Mouse (Mus musculus): ENCODE results near the gene 1700123O20Rik. TPM values are rescaled to one million over a fixed set of nuclear protein-coding genes. Genes with fewer than 3 reads are reported as not detected.
A peak's percentile ranks its signal among the peaks of the same experiment; 100 is the strongest.

1700123O20Rik gene
- polyA plus RNA-seq, 1 experiment: 59.2 TPM

GRCm38 (mm10) chr14:54669381-54669780, 16.6 kb upstream of the 1700123O20Rik start:
- WGBS: 66% methylated on average over 4 of the region's 4 CpGs
- DNase-seq (ENCODE audit: low read depth, low spot score): no peak

- DNase-seq (ENCODE audit: low read depth, low spot score): no peak
- 47% methylated on average over 2 of the region's 2 CpGs for WGBS
Observed at GRCm38 (mm10) chr14:54674317-54674716, 11.7 kb upstream of the 1700123O20Rik start.

GRCm38 (mm10) chr14:54676290-54676689, 9.7 kb upstream of the 1700123O20Rik start:
- DNase-seq (ENCODE audit: low read depth, low spot score): no peak

GRCm38 (mm10) chr14:54678657-54679304, 7.2 kb upstream of the 1700123O20Rik start:
- no peak for DNase-seq (ENCODE audit: low read depth, low spot score)
- WGBS: 77% methylated on average over 16 of the region's 16 CpGs

More at GRCm38 (mm10) chr14:54676290-54676689, 9.7 kb upstream of the 1700123O20Rik start:
- 85% methylated on average over 5 of the region's 5 CpGs for WGBS

- DNase-seq (ENCODE audit: low read depth, low spot score): no peak
- WGBS: 87% methylated on average over 3 of the region's 3 CpGs
Observed at GRCm38 (mm10) chr14:54682396-54682795, 3.6 kb upstream of the 1700123O20Rik start.

GRCm38 (mm10) chr14:54685471-54685870, 545 bp upstream of the 1700123O20Rik start:
- DNase-seq (ENCODE audit: low read depth, low spot score): no peak
- WGBS: 2% methylated on average over 8 of the region's 8 CpGs

GRCm38 (mm10) chr14:54686522-54687143, 617 bp downstream of the 1700123O20Rik start, which contains the start of gene Acin1:
Acin1 (minus strand) TSS chr14:54686931.
- under 1% methylated on average over 44 of the region's 44 CpGs for WGBS
- peak; percentile 99 for DNase-seq (ENCODE audit: low read depth, low spot score)

- no peak for DNase-seq (ENCODE audit: low read depth, low spot score)
- WGBS: under 1% methylated on average over 8 of the region's 8 CpGs
Observed at GRCm38 (mm10) chr14:54687251-54687650, 1.2 kb downstream of the 1700123O20Rik start.

- 43% methylated on average over 6 of the region's 6 CpGs for WGBS
- no peak for DNase-seq (ENCODE audit: low read depth, low spot score)
Observed at GRCm38 (mm10) chr14:54695042-54695441, 9.0 kb downstream of the 1700123O20Rik start.

GRCm38 (mm10) chr14:54696752-54697151, 10.7 kb downstream of the 1700123O20Rik start:
- no peak for DNase-seq (ENCODE audit: low read depth, low spot score)
- WGBS: 83% methylated on average over 4 of the region's 4 CpGs

- DNase-seq (ENCODE audit: low read depth, low spot score): no peak
- WGBS: 74% methylated on average over 4 of the region's 4 CpGs
Observed at GRCm38 (mm10) chr14:54698733-54699132, 12.7 kb downstream of the 1700123O20Rik start, which contains the start of gene Gm29776. Gm29776 (minus strand) TSS chr14:54698833.

GRCm38 (mm10) chr14:54699586-54699985, 13.6 kb downstream of the 1700123O20Rik start:
- no peak for DNase-seq (ENCODE audit: low read depth, low spot score)
- 64% methylated on average over 3 of the region's 3 CpGs for WGBS

GRCm38 (mm10) chr14:54701298-54701697, 15.3 kb downstream of the 1700123O20Rik start:
- 11% methylated on average over 6 of the region's 6 CpGs for WGBS
- DNase-seq (ENCODE audit: low read depth, low spot score): peak; percentile 52

GRCm38 (mm10) chr14:54703207-54703606, 17.2 kb downstream of the 1700123O20Rik start:
- 52% methylated on average over 10 of the region's 10 CpGs for WGBS
- no peak for DNase-seq (ENCODE audit: low read depth, low spot score)

GRCm38 (mm10) chr14:54705844-54706243, 19.8 kb downstream of the 1700123O20Rik start:
- no peak for DNase-seq (ENCODE audit: low read depth, low spot score)
- 33% methylated on average over 5 of the region's 5 CpGs for WGBS

- no peak for DNase-seq (ENCODE audit: low read depth, low spot score)
- 74% methylated on average over 17 of the region's 17 CpGs for WGBS
Observed at GRCm38 (mm10) chr14:54706589-54707320, 20.7 kb downstream of the 1700123O20Rik start.

GRCm38 (mm10) chr14:54709054-54709453, 23.0 kb downstream of the 1700123O20Rik start:
- DNase-seq (ENCODE audit: low read depth, low spot score): no peak
- 88% methylated on average over 9 of the region's 9 CpGs for WGBS

- 80% methylated on average over 7 of the region's 7 CpGs for WGBS
- DNase-seq (ENCODE audit: low read depth, low spot score): no peak
Observed at GRCm38 (mm10) chr14:54712074-54712473, 26.1 kb downstream of the 1700123O20Rik start, which contains the start of gene Cebpe. Cebpe (minus strand) TSS chr14:54712174.

GRCm38 (mm10) chr14:54712861-54713260, 26.8 kb downstream of the 1700123O20Rik start:
- WGBS: 59% methylated on average over 8 of the region's 8 CpGs

GRCm38 (mm10) chr14:54714121-54714520, 28.1 kb downstream of the 1700123O20Rik start:
- DNase-seq (ENCODE audit: low read depth, low spot score): peak; percentile 56
- WGBS: under 1% methylated on average over 13 of the region's 13 CpGs

More at GRCm38 (mm10) chr14:54712861-54713260, 26.8 kb downstream of the 1700123O20Rik start:
- no peak for DNase-seq (ENCODE audit: low read depth, low spot score)

Data from large intestine, adult 2 months (tissue).